Mouse (Mus musculus): ENCODE data around the gene Adamts6. TPM values are rescaled to one million over a fixed set of nuclear protein-coding genes. Genes with fewer than 3 reads are reported as not detected.

Gene Adamts6
- polyA plus RNA-seq, 1 experiment: 6.4 TPM

DNA sequence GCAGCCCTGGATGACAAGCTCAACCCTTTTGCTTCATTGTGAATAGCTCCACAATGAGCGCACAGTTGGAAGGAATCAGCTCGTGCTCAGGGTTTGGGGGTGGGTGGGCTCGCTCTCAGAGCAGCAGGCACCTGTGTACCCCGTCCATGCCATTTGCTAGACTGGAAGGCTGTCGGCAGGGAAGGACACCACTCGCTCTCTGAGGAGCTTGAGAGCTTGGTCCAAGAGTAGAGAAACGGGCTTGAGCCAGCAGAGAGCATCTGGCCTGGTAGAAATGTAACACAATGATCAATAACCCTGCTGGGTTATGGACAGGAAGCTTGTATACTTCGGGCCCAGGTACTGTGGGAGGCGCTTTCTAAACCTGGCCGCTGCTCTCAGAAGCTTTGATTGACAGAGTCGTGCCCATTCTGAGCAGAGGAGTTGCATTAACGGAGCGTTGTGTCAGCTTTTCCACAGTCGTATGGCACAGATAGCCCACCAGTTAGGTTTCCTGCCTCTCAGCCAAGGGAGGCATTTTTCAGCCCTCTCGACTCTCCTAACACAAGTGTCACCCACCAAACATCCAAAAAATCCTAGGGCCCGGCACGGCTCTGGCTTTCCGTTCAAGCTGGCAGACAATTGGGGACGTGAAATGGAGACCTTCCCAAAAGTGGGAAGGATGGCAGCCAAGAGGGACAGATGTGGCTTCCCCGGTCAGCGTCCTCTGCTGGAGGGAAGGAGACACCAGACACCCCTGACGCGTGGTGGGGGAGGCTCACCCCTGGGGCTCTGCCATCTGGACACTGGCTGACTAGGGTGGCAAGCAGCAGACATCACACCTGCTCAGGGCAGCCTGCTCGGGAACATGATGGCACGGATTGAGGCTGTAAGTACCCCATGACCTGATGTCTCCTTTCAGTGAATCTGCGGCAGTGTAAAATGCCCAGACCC, 222.2 kb downstream of the Adamts6 start:
- Histone ChIP-seq H3K27ac (ENCODE audit: control insufficient read depth, insufficient read depth, low read length) (no peak overlapping the region), H3K4me3 (ENCODE audit: control insufficient read depth, insufficient read depth, low read length) (no peak overlapping the region), H3K36me3 (ENCODE audit: control insufficient read depth, insufficient read depth, low read length) (no peaks in the 10 kb centered on the region), H3K27me3 (ENCODE audit: control insufficient read depth, insufficient read depth, low read length) (no peaks in the 10 kb centered on the region), H3K4me1 (replicated peaks; ENCODE audit: control insufficient read depth, insufficient read depth, low read length) (no peaks in the 10 kb centered on the region)
- 94% methylated on average over 26 of the region's 26 CpGs for WGBS
- no peak for DNase-seq
- TF ChIP-seq POLR2A (IDR thresholded peaks at IDR 0.05; ENCODE audit: control insufficient read depth, extremely low read depth, insufficient read depth, low read length, poor library complexity): no peak
- no peak for TF ChIP-seq CTCF (IDR thresholded peaks at IDR 0.05; ENCODE audit: borderline replicate concordance, control insufficient read depth, extremely low read depth, insufficient read depth, low read length, poor library complexity)

DNA sequence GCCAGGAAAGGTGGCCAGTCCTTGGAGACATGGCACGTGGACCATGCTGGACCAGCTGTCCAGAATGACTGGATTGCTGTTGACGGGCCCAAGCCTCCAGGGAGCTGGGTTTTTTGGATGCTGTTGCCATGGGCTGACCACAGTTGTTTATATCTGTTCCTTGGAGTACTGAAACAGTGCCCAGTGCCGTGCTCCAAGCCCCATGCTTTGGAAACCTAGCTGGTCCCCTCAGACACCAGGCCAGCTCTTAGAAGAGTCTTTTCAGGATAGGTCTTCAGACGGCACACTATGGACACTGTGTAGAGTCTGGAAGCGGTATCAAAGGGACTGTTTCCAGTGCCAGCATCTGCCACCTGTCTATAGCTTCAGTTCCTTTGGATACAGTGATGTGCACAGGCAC, 223.1 kb downstream of the Adamts6 start:
- TF ChIP-seq CTCF (IDR thresholded peaks at IDR 0.05; ENCODE audit: borderline replicate concordance, control insufficient read depth, extremely low read depth, insufficient read depth, low read length, poor library complexity): no peak
- no peak for TF ChIP-seq POLR2A (IDR thresholded peaks at IDR 0.05; ENCODE audit: control insufficient read depth, extremely low read depth, insufficient read depth, low read length, poor library complexity)
- DNase-seq: no peak
- no peaks in the 10 kb centered on the region for H3K36me3 ChIP-seq (ENCODE audit: control insufficient read depth, insufficient read depth, low read length)
- H3K4me3 ChIP-seq (ENCODE audit: control insufficient read depth, insufficient read depth, low read length): no peak overlapping the region
- WGBS: 93% methylated on average over 5 of the region's 5 CpGs
- no peaks in the 10 kb centered on the region for H3K4me1 ChIP-seq (replicated peaks; ENCODE audit: control insufficient read depth, insufficient read depth, low read length)
- H3K27ac ChIP-seq (ENCODE audit: control insufficient read depth, insufficient read depth, low read length): no peak overlapping the region
- no peaks in the 10 kb centered on the region for H3K27me3 ChIP-seq (ENCODE audit: control insufficient read depth, insufficient read depth, low read length)

- Histone ChIP-seq H3K27ac (ENCODE audit: control insufficient read depth, insufficient read depth, low read length) (no peak overlapping the region), H3K4me1 (replicated peaks; ENCODE audit: control insufficient read depth, insufficient read depth, low read length) (no peaks in the 10 kb centered on the region)
- 96% methylated on average over 1 of the region's 1 CpGs for WGBS
Measured at GRCm38 (mm10) chr13:104515054-104515453, 227.4 kb downstream of the Adamts6 start.

DNA sequence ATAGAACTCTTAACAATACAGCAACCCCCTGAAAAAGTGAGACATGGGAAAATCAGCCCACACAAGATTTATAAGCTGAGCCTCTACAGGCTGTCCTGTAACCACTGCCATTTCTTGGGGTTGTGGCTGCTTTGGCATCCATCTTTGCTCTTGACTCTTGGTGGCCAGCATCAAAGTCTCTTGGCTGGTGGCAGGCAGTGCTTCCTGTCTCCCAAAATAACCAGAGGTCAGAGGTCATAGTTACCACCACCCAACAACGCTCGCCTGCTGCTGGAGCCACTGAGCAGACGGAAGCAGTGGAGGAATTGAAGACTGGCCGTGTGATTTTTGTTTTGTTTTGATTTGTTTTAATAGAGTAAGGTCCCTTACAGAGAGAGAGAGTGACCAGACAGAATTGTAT, 228.5 kb downstream of the Adamts6 start:
- H3K4me1 ChIP-seq (replicated peaks; ENCODE audit: control insufficient read depth, insufficient read depth, low read length): no peaks in the 10 kb centered on the region
- no peak overlapping the region for H3K27ac ChIP-seq (ENCODE audit: control insufficient read depth, insufficient read depth, low read length)
- TF ChIP-seq CTCF (IDR thresholded peaks at IDR 0.05; ENCODE audit: borderline replicate concordance, control insufficient read depth, extremely low read depth, insufficient read depth, low read length, poor library complexity) (no peak), POLR2A (IDR thresholded peaks at IDR 0.05; ENCODE audit: control insufficient read depth, extremely low read depth, insufficient read depth, low read length, poor library complexity) (no peak)
- no peak overlapping the region for H3K4me3 ChIP-seq (ENCODE audit: control insufficient read depth, insufficient read depth, low read length)
- DNase-seq: no peak
- H3K36me3 ChIP-seq (ENCODE audit: control insufficient read depth, insufficient read depth, low read length): no peaks in the 10 kb centered on the region
- 89% methylated on average over 4 of the region's 4 CpGs for WGBS
- no peaks in the 10 kb centered on the region for H3K27me3 ChIP-seq (ENCODE audit: control insufficient read depth, insufficient read depth, low read length)

More at GRCm38 (mm10) chr13:104515054-104515453, 227.4 kb downstream of the Adamts6 start:
- H3K27me3 ChIP-seq (ENCODE audit: control insufficient read depth, insufficient read depth, low read length): no peaks in the 10 kb centered on the region
- H3K4me3 ChIP-seq (ENCODE audit: control insufficient read depth, insufficient read depth, low read length): no peak overlapping the region
- no peak for DNase-seq
- TF ChIP-seq CTCF (IDR thresholded peaks at IDR 0.05; ENCODE audit: borderline replicate concordance, control insufficient read depth, extremely low read depth, insufficient read depth, low read length, poor library complexity) (no peak), POLR2A (IDR thresholded peaks at IDR 0.05; ENCODE audit: control insufficient read depth, extremely low read depth, insufficient read depth, low read length, poor library complexity) (no peak)
- H3K36me3 ChIP-seq (ENCODE audit: control insufficient read depth, insufficient read depth, low read length): no peaks in the 10 kb centered on the region

DNA sequence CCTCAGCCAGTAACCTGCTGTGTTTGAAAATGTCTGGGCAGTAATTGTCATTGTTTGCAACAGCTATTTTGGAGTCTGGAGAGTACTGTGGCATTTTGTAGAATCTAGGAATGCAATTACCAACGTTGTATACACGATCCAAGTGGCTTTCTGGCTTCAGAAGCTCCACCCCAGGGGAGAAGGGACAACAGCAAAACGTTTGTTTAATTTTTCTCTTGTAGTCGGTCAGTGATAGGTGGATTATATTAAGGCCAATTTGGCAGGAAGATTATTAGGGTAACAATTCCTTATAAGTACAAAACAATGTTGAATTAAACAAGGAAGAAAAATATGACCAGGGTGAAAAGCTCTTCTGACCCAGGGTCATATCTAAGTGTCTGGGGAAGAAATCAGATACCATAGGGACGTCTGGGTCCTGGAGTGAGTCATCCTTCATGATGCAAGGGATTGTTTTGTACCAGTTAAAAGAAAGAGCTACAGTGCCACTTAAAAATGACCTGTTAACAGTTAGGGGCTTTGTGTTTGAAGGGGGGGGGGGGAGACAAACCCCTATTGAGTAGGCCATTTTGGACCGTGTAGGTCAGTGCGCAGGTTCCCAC, 229.2 kb downstream of the Adamts6 start:
- no peaks in the 10 kb centered on the region for H3K4me1 ChIP-seq (replicated peaks; ENCODE audit: control insufficient read depth, insufficient read depth, low read length)
- WGBS: 83% methylated on average over 7 of the region's 7 CpGs
- TF ChIP-seq POLR2A (IDR thresholded peaks at IDR 0.05; ENCODE audit: control insufficient read depth, extremely low read depth, insufficient read depth, low read length, poor library complexity) (no peak), CTCF (IDR thresholded peaks at IDR 0.05; ENCODE audit: borderline replicate concordance, control insufficient read depth, extremely low read depth, insufficient read depth, low read length, poor library complexity) (no peak)
- no peak overlapping the region for H3K4me3 ChIP-seq (ENCODE audit: control insufficient read depth, insufficient read depth, low read length)
- H3K36me3 ChIP-seq (ENCODE audit: control insufficient read depth, insufficient read depth, low read length): no peaks in the 10 kb centered on the region
- no peak overlapping the region for H3K27ac ChIP-seq (ENCODE audit: control insufficient read depth, insufficient read depth, low read length)
- no peak for DNase-seq
- H3K27me3 ChIP-seq (ENCODE audit: control insufficient read depth, insufficient read depth, low read length): no peaks in the 10 kb centered on the region

DNA sequence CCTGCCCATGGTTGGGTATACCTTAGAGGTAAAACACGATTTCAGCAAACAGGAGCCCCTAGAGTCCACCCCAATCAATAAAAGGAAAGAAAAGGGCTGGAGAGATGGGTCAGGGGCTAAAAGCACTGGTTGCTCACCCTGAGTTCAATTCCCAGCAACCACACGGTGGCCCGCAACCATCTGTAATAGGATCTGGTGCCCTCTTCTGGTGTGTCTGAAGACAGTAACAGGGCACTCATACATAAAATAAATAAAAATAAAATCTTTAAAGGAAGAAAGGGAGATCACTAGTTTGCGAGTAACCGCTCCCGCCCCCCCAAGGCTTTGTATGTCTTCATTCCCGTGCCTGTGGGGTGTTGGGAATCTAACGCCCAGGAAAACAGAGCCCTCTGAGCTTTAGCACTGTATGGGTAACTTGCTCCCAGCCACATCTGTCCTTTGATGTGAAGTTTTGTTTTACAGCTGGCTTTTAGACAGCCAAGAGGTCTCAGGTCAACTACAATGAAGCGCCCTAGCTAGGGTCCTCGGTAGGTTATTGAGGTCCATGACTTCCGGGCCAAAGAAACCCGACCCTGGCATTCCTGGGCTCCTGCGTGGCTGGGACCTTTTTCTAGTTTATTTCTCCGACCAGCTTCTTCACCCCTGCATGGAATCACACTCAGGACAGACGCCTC, 230.1 kb downstream of the Adamts6 start:
- no peak for DNase-seq
- Histone ChIP-seq H3K27me3 (ENCODE audit: control insufficient read depth, insufficient read depth, low read length) (no peaks in the 10 kb centered on the region), H3K36me3 (ENCODE audit: control insufficient read depth, insufficient read depth, low read length) (no peaks in the 10 kb centered on the region), H3K27ac (ENCODE audit: control insufficient read depth, insufficient read depth, low read length) (no peak overlapping the region), H3K4me3 (ENCODE audit: control insufficient read depth, insufficient read depth, low read length) (no peak overlapping the region), H3K4me1 (replicated peaks; ENCODE audit: control insufficient read depth, insufficient read depth, low read length) (no peaks in the 10 kb centered on the region)
- TF ChIP-seq POLR2A (IDR thresholded peaks at IDR 0.05; ENCODE audit: control insufficient read depth, extremely low read depth, insufficient read depth, low read length, poor library complexity) (no peak), CTCF (IDR thresholded peaks at IDR 0.05; ENCODE audit: borderline replicate concordance, control insufficient read depth, extremely low read depth, insufficient read depth, low read length, poor library complexity) (no peak)
- WGBS: 94% methylated on average over 15 of the region's 15 CpGs

Data from thymus, adult 2 months (tissue).